Mouse (Mus musculus) liver, embryonic 14.5 days (tissue): ENCODE results near the gene Magt1. TPM values are rescaled to one million over a fixed set of nuclear protein-coding genes. Genes with fewer than 3 reads are reported as not detected.
"Not testable (repeated sequence)": the region's sequence is repeated elsewhere in the genome, so short reads cannot be mapped to it uniquely, and the experiment has no call there.

Source experiments
- ATAC-seq: fragments of 200-750 bp; cut with Nextera tagmentation; 2 replicates; pipeline ENCODE4 v1.8.0; 2017; ENCODE audit warnings: moderate number of reproducible peaks, mild to moderate bottlenecking, moderate library complexity; ENCODE audit not compliant: insufficient read depth
- DNase-seq, 3 experiments: peaks; one replicate each; pipeline ENCODE4 v3.0.0-alpha.2; 2012 to 2013; ENCODE audit warnings: low read depth in 3 of 3, low spot score in 3 of 3
- H3K27ac ChIP-seq: fragments of 300-500 bp; sonication (generic); 2 replicates; pipeline ENCODE4 v1.5.1; 2014; ENCODE audit warnings: moderate library complexity, mild to moderate bottlenecking, control low read depth, inconsistent platforms
- H3K27me3 ChIP-seq: fragments of 300-500 bp; sonication (generic); 2 replicates; pipeline ENCODE4 v1.6.1; 2014; ENCODE audit warnings: mild to moderate bottlenecking, low read length, moderate library complexity; ENCODE audit not compliant: control insufficient read depth, insufficient read depth
- H3K36me3 ChIP-seq: fragments of 300-500 bp; sonication (generic); replicated peaks from 2 replicates; pipeline ENCODE4 v1.6.1; 2014; ENCODE audit warnings: low read depth; ENCODE audit not compliant: control insufficient read depth, insufficient read depth
- H3K4me1 ChIP-seq, 2 experiments: fragments of 200-500 bp in 1 of 2; fragments of 300-500 bp in 1 of 2; sonication (generic) in 1 of 2; replicated peaks; 2 replicates each; pipeline ENCODE4 v1.6.1; 2012 to 2014; ENCODE audit warnings: antibody characterized with exemption in 1 of 2, inconsistent platforms in 1 of 2, low read length in 1 of 2; ENCODE audit not compliant: control insufficient read depth in 2 of 2, insufficient read depth in 2 of 2
- H3K4me2 ChIP-seq: fragments of 300-500 bp; sonication (generic); 2 replicates; pipeline ENCODE4 v1.6.1; 2014; ENCODE audit warnings: low read depth, mild to moderate bottlenecking, control low read depth, moderate library complexity
- H3K4me3 ChIP-seq, 2 experiments: fragments of 200-500 bp in 1 of 2; fragments of 300-500 bp in 1 of 2; sonication (generic) in 1 of 2; 2 replicates each; pipeline ENCODE4 v1.5.1; 2012 to 2014; ENCODE audit warnings: low read depth in 2 of 2, low read length in 2 of 2, mild to moderate bottlenecking in 2 of 2, control low read depth in 1 of 2, inconsistent platforms in 1 of 2, moderate library complexity in 1 of 2; ENCODE audit not compliant: insufficient read depth in 1 of 2
- H3K9ac ChIP-seq: fragments of 300-500 bp; sonication (generic); replicated peaks from 2 replicates; pipeline ENCODE4 v1.6.1; 2014; ENCODE audit warnings: mild to moderate bottlenecking, control low read depth, moderate library complexity
- H3K9me3 ChIP-seq: fragments of 300-500 bp; sonication (generic); 2 replicates; pipeline ENCODE4 v1.6.1; 2016; ENCODE audit warnings: low read length, mixed read lengths; ENCODE audit not compliant: control insufficient read depth
- CTCF ChIP-seq: IDR thresholded peaks from 2 replicates; pipeline ENCODE4 v1.5.1; 2016; ENCODE audit warnings: antibody characterized with exemption, low read depth, control low read depth
- EP300 ChIP-seq: IDR thresholded peaks from 2 replicates; pipeline ENCODE4 v1.6.1; 2016; ENCODE audit warnings: antibody characterized with exemption, low read depth
- WGBS: fragments of 180-500 bp; shearing (Covaris S2); extraction: QIAGEN DNeasy Blood & Tissue Kit; methylation state at CpG from one replicate; pipeline ENCODE4 v1.1.7; 2014; ENCODE audit not compliant: insufficient replicate concordance; 5-methylcytosine and 5-hydroxymethylcytosine counted together
- polyA plus RNA-seq, 2 experiments: library from polyadenylated mRNA; depleted of rRNA in 1 of 2; stranded (reverse) in 1 of 2; unstranded in 1 of 2; fragments of >200 nt; fragmentation: Nextera tagmentation in 1 of 2; extraction: Ambion mirVana in 1 of 2; gene quantifications; 2 replicates each; pipeline versions ENCODE4 v1.2.1 to v1.2.3; 2012 to 2014

The Magt1 gene
- polyA plus RNA-seq, 2 experiments, result 9.2 to 23.8 TPM

GRCm38 (mm10) chrX:106013217-106013616 lies 1.5 kb upstream of the Magt1 start:
- DNase-seq (peak in 2 of 3 experiments; percentile 37 to 44), ATAC-seq (no peak)
- no peak overlapping the region for H3K4me2 ChIP-seq
- H3K27ac ChIP-seq, result no peak overlapping the region
- TF ChIP-seq EP300 (no peak), CTCF (peak; percentile 66)
- 9% methylated on average over 2 of the region's 2 CpGs for WGBS
- H3K9ac ChIP-seq, result no peak overlapping the region
- H3K9me3 ChIP-seq, result no peaks in the 10 kb centered on the region
- H3K27me3 ChIP-seq, result no peaks in the 10 kb centered on the region
- H3K4me3 ChIP-seq, result no peak overlapping the region
- peaks cover 0 to 16% of the 10 kb centered on the region in 2 experiments; a peak in 2 of 4 replicates for H3K4me1 ChIP-seq
- H3K36me3 ChIP-seq, result no peaks in the 10 kb centered on the region

- DNase-seq, result no peak
- no peak for ATAC-seq
- TF ChIP-seq EP300 (no peak), CTCF (no peak)
- H3K27ac ChIP-seq, result peak overlapping the region; percentile 73
- no peaks in the 10 kb centered on the region for H3K9me3 ChIP-seq
- peak overlapping the region in 1 of 2 experiments; percentile 46; a peak in 2 of 4 replicates for H3K4me3 ChIP-seq
- no peaks in the 10 kb centered on the region for H3K36me3 ChIP-seq
- 55% methylated on average over 3 of the region's 3 CpGs for WGBS
- peak overlapping the region; percentile 39 for H3K9ac ChIP-seq
- H3K27me3 ChIP-seq, result no peaks in the 10 kb centered on the region
- H3K4me1 ChIP-seq, result peaks cover 0 to 16% of the 10 kb centered on the region in 2 experiments; a peak in 2 of 4 replicates
- peak overlapping the region; percentile 73 for H3K4me2 ChIP-seq
Measured at GRCm38 (mm10) chrX:106012559-106012958, 853 bp upstream of the Magt1 start.

- no peaks in the 10 kb centered on the region for H3K27me3 ChIP-seq
- H3K4me2 ChIP-seq, result peak overlapping the region; percentile 68
- ATAC-seq (no peak), DNase-seq (no peak)
- 8% methylated on average over 3 of the region's 3 CpGs for WGBS
- H3K4me3 ChIP-seq, result peak overlapping the region; percentile 77 to 83
- no peak overlapping the region; the same call in 1 of the 2 replicates for H3K27ac ChIP-seq
- no peaks in the 10 kb centered on the region for H3K36me3 ChIP-seq
- peak overlapping the region; percentile 81 for H3K9ac ChIP-seq
- H3K4me1 ChIP-seq, result peaks cover 0 to 16% of the 10 kb centered on the region in 2 experiments; a peak in 2 of 4 replicates
- no peaks in the 10 kb centered on the region for H3K9me3 ChIP-seq
- TF ChIP-seq CTCF (no peak), EP300 (no peak)
Measured at GRCm38 (mm10) chrX:106010762-106011161, 944 bp downstream of the Magt1 start.

GRCm38 (mm10) chrX:106001605-106002004 lies 10.1 kb downstream of the Magt1 start:
- 43% methylated on average over 1 of the region's 1 CpGs for WGBS
- TF ChIP-seq CTCF, result no peak
- TF ChIP-seq EP300, result no peak

GRCm38 (mm10) chrX:105957091-105957490 lies 54.6 kb downstream of the Magt1 start:
- DNase-seq, H3K36me3 ChIP-seq, H3K4me3 ChIP-seq, H3K27me3 ChIP-seq, ATAC-seq, H3K9ac ChIP-seq, H3K9me3 ChIP-seq, H3K4me2 ChIP-seq, H3K4me1 ChIP-seq, H3K27ac ChIP-seq: not testable (repeated sequence)
- WGBS, result 61% methylated on average over 14 of the region's 14 CpGs
- peak; percentile 9; the same call in 1 of the 2 replicates for TF ChIP-seq CTCF

More at GRCm38 (mm10) chrX:106001605-106002004, 10.1 kb downstream of the Magt1 start:
- H3K4me2 ChIP-seq, result no peak overlapping the region
- H3K27me3 ChIP-seq, result no peaks in the 10 kb centered on the region
- H3K36me3 ChIP-seq, result no peaks in the 10 kb centered on the region
- 0 out of 4 replicates have a peak, but pooled peaks cover 0 to 2% of the 10 kb centered on the region in 2 experiments for H3K4me1 ChIP-seq
- no peak overlapping the region for H3K27ac ChIP-seq
- H3K4me3 ChIP-seq, result no peak overlapping the region
- DNase-seq (no peak), ATAC-seq (no peak)
- H3K9me3 ChIP-seq, result no peaks in the 10 kb centered on the region
- no peak overlapping the region for H3K9ac ChIP-seq
